Mouse (Mus musculus) intestine, postnatal 0 days (tissue): Measurements from ENCODE around the gene Tjp2. TPM values are rescaled to one million over a fixed set of nuclear protein-coding genes. Genes with fewer than 3 reads are reported as not detected.

Source experiments
- ATAC-seq: fragments of 200-750 bp; cut with Nextera tagmentation; 2 replicates; pipeline ENCODE4 v1.8.0; 2017; ENCODE audit warnings: mild to moderate bottlenecking, moderate TSS enrichment, moderate library complexity
- H3K27ac ChIP-seq: fragments of 300-500 bp; sonication (generic); 2 replicates; pipeline ENCODE4 v1.5.1; 2014; ENCODE audit warnings: mild to moderate bottlenecking, low read depth, low read length, moderate library complexity
- H3K27me3 ChIP-seq: fragments of 300-500 bp; sonication (generic); replicated peaks from 2 replicates; pipeline ENCODE4 v1.6.1; 2014; ENCODE audit warnings: low read length, mixed read lengths; ENCODE audit not compliant: control insufficient read depth, insufficient read depth
- H3K36me3 ChIP-seq: fragments of 300-500 bp; sonication (generic); 2 replicates; pipeline ENCODE4 v1.6.1; 2014; ENCODE audit warnings: mild to moderate bottlenecking, moderate library complexity; ENCODE audit not compliant: control insufficient read depth, insufficient read depth
- H3K4me1 ChIP-seq: fragments of 300-500 bp; sonication (generic); replicated peaks from 2 replicates; pipeline ENCODE4 v1.6.1; 2014; ENCODE audit warnings: antibody characterized with exemption, low read length, mixed read lengths; ENCODE audit not compliant: control insufficient read depth, insufficient read depth
- H3K4me2 ChIP-seq: fragments of 300-500 bp; sonication (generic); replicated peaks from 2 replicates; pipeline ENCODE4 v1.6.1; 2014; ENCODE audit warnings: low read depth, mild to moderate bottlenecking, moderate library complexity
- H3K4me3 ChIP-seq: fragments of 300-500 bp; sonication (generic); 2 replicates; pipeline ENCODE4 v1.5.1; 2014; ENCODE audit warnings: low read depth, low read length
- H3K9ac ChIP-seq: fragments of 300-500 bp; sonication (generic); 2 replicates; pipeline ENCODE4 v1.6.1; 2014; ENCODE audit warnings: mild to moderate bottlenecking, low read depth, low read length
- H3K9me3 ChIP-seq: fragments of 300-500 bp; sonication (generic); 2 replicates; pipeline ENCODE4 v1.6.1; 2016; ENCODE audit warnings: mixed run types; ENCODE audit not compliant: control insufficient read depth
- CTCF ChIP-seq: sonication (generic); IDR thresholded peaks from 2 replicates; pipeline ENCODE4 v1.5.1; 2016; ENCODE audit warnings: low read depth, mild to moderate bottlenecking, control low read depth, antibody characterized with exemption, moderate library complexity
- WGBS: fragments of 180-500 bp; shearing (Covaris S2); extraction: QIAGEN DNeasy Blood & Tissue Kit; methylation state at CpG from one replicate; pipeline ENCODE4 v1.1.7; 2014; 5-methylcytosine and 5-hydroxymethylcytosine counted together
- polyA plus RNA-seq: library from polyadenylated mRNA; unstranded; fragments of >200 nt; fragmentation: Nextera tagmentation; extraction: Ambion mirVana; gene quantifications from 2 replicates; pipeline ENCODE4 v1.2.1, GENCODE M21; 2015

Gene Tjp2
- polyA plus RNA-seq, 1 experiment from 2014 or later: 26.2 TPM

DNA sequence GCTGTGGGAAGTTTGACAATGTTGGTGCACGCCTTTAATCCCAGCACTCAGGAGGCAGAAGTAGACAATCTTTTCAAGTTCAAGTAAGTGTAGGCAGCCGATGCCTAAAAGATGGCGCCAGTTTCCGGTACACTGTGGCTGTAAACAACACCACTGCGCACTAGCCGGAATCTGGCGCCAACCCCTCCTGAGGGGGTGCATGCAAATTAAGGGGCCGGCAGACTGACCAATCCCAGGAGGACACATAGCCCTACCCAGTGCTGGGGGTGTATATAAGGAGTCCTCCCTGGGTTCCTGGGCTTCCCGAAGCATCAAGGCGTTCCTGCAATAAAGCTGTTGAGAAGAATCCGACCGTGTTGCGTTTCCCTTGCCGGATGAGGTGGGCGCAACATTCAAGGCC is 15.3 kb downstream of the Tjp2 start:
- Histone ChIP-seq H3K4me2 (no peak overlapping the region), H3K4me3 (no peak overlapping the region), H3K9me3 (no peaks in the 10 kb centered on the region), H3K27me3 (no peaks in the 10 kb centered on the region), H3K4me1 (peaks cover 8% of the 10 kb centered on the region; the same call in 1 of the 2 replicates), H3K36me3 (no peaks in the 10 kb centered on the region), H3K9ac (no peak overlapping the region), H3K27ac (no peak overlapping the region)
- WGBS: 97% methylated on average over 15 of the region's 15 CpGs
- no peak for TF ChIP-seq CTCF
- no peak for ATAC-seq

GRCm38 (mm10) chr19:24207967-24208366 is 16.9 kb downstream of the Tjp2 start:
- WGBS: 75% methylated on average over 1 of the region's 1 CpGs
- Histone ChIP-seq H3K9ac (no peak overlapping the region), H3K36me3 (no peaks in the 10 kb centered on the region), H3K27me3 (no peaks in the 10 kb centered on the region), H3K4me3 (no peak overlapping the region), H3K27ac (no peak overlapping the region), H3K4me1 (0 out of 2 replicates have a peak, but pooled peaks cover 8% of the 10 kb centered on the region), H3K9me3 (no peaks in the 10 kb centered on the region), H3K4me2 (no peak overlapping the region)
- no peak for ATAC-seq
- TF ChIP-seq CTCF: no peak

DNA sequence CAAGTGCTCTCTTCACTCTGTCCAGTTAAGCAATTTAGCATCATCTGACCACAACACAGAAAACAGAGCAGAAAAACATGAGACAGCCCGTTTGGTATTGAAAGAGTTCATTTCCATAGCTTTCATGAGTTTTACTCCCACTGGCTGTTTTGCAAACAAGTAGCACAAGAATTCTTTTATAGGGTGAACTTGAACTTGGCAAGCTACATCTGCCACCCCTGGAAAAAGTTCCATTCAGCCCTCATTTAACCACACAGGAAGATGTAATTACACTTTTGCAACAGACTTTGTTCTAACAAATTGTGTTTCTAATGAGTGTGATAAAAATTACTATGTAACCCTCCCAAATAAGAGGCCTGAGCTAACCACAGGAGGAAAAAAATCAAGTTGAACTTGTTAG is 19.8 kb downstream of the Tjp2 start:
- Histone ChIP-seq H3K4me3 (no peak overlapping the region), H3K36me3 (no peaks in the 10 kb centered on the region), H3K27ac (no peak overlapping the region), H3K9ac (no peak overlapping the region), H3K9me3 (no peaks in the 10 kb centered on the region), H3K4me1 (no peaks in the 10 kb centered on the region), H3K4me2 (no peak overlapping the region), H3K27me3 (no peaks in the 10 kb centered on the region)
- TF ChIP-seq CTCF: no peak
- no peak for ATAC-seq
- 65% methylated on average over 1 of the region's 1 CpGs for WGBS

DNA sequence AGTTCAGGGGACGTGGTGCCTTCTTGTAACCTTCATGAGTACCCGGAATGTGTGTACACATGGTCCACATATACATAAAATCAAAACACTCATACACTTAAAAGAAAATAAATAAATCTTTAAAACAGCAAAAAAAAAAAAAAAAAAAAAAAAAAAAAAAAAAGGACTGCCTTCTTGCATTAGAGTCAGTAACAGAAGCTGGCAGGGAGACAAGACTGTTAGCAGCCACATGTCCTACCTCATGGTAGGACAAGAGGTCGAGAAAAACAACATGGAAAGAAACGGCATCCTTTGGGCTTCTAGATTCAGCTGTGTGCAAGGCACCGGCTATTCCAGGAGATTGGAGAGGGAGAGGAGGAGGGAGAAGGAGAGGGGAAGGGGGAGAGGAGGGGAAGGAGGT is 23.0 kb downstream of the Tjp2 start:
- H3K27ac ChIP-seq: no peak overlapping the region
- no peaks in the 10 kb centered on the region for H3K4me1 ChIP-seq
- no peak overlapping the region for H3K4me2 ChIP-seq
- no peaks in the 10 kb centered on the region for H3K27me3 ChIP-seq
- no peaks in the 10 kb centered on the region for H3K36me3 ChIP-seq
- H3K4me3 ChIP-seq: no peak overlapping the region
- no peak for TF ChIP-seq CTCF
- WGBS: 79% methylated on average over 5 of the region's 5 CpGs
- no peak for ATAC-seq
- H3K9me3 ChIP-seq: no peaks in the 10 kb centered on the region
- no peak overlapping the region for H3K9ac ChIP-seq

DNA sequence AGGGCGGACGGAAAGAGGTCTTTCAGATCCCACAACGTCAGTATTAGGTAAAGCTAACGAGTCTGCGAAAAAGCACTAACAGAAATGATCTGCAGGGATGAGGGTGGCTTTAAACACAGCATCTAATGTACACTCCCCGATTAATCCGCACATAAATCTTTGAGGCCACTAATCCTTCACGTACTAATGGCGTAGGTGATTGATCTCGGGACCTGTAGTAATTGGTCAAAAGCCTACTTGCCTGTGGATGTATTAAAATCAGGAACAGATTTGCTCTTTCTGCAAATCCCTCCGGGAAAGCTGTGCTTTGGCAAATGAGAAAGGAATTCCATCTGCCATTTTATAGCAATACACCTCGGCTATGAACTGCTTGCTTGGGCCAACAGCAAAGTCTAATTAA is 24.3 kb downstream of the Tjp2 start:
- no peaks in the 10 kb centered on the region for H3K9me3 ChIP-seq
- H3K27me3 ChIP-seq: no peaks in the 10 kb centered on the region
- H3K27ac ChIP-seq: no peak overlapping the region
- H3K4me3 ChIP-seq: no peak overlapping the region
- TF ChIP-seq CTCF: no peak
- WGBS: 81% methylated on average over 12 of the region's 12 CpGs
- H3K4me1 ChIP-seq: no peaks in the 10 kb centered on the region
- no peaks in the 10 kb centered on the region for H3K36me3 ChIP-seq
- no peak for ATAC-seq
- no peak overlapping the region for H3K4me2 ChIP-seq
- H3K9ac ChIP-seq: no peak overlapping the region

DNA sequence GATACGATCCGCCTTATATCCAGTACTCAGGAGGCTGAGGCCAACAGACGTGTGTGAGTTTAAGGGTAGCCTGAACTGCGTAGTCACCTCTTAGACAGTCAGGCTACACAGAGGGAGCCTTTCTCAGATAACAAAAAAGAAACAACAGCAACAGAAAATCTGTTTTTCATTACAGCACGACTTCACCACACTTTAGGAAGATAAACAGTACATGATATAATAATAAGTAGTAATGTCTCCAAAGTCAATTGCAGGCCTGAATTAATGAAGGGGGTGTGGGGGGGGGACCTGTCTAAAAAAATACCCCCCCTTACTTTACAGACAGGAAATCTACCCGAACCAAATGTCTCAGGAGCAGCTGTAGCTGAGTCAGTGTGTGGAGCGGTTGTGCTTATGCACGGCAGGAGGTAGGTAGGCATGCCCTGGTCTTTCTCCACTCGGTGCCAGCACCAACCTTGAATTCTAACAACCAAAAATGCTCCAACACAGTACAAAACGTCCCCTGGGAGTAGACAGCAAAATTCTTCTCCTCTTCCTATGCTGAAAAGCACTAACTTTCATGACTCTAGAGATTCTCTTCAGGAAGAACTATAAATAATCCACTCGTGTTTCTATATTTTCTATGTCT is 26.0 kb downstream of the Tjp2 start:
- TF ChIP-seq CTCF: no peak
- Histone ChIP-seq H3K4me3 (no peak overlapping the region), H3K36me3 (no peaks in the 10 kb centered on the region), H3K27ac (no peak overlapping the region), H3K4me1 (no peaks in the 10 kb centered on the region), H3K9me3 (no peaks in the 10 kb centered on the region), H3K9ac (no peak overlapping the region), H3K4me2 (no peak overlapping the region), H3K27me3 (no peaks in the 10 kb centered on the region)
- 78% methylated on average over 11 of the region's 11 CpGs for WGBS
- ATAC-seq: no peak

GRCm38 (mm10) chr19:24197338-24197737 is 27.5 kb downstream of the Tjp2 start:
- ATAC-seq: no peak
- WGBS: 53% methylated on average over 3 of the region's 3 CpGs
- H3K36me3 ChIP-seq: peaks cover 4% of the 10 kb centered on the region; the same call in 1 of the 2 replicates
- H3K4me1 ChIP-seq: no peaks in the 10 kb centered on the region
- H3K9ac ChIP-seq: no peak overlapping the region
- H3K9me3 ChIP-seq: no peaks in the 10 kb centered on the region
- no peak for TF ChIP-seq CTCF
- no peak overlapping the region for H3K4me3 ChIP-seq
- no peak overlapping the region for H3K27ac ChIP-seq
- H3K27me3 ChIP-seq: no peaks in the 10 kb centered on the region
- H3K4me2 ChIP-seq: no peak overlapping the region
